Mouse (Mus musculus) liver, postnatal 0 days (tissue): Measurements from ENCODE around the gene Pcx.

Experiments used
- CTCF ChIP-seq: sonication (generic); IDR thresholded peaks from 2 replicates; pipeline ENCODE4 v1.5.1; 2016; ENCODE audit warnings: antibody characterized with exemption, low read depth
- EP300 ChIP-seq: IDR thresholded peaks from 2 replicates; pipeline ENCODE4 v1.6.1; 2016; ENCODE audit warnings: antibody characterized with exemption, low read depth, mild to moderate bottlenecking

- no peak for TF ChIP-seq CTCF
- TF ChIP-seq EP300: no peak
Measured at GRCm38 (mm10) chr19:4569356-4570236, 59.3 kb downstream of the Pcx start.
